Mouse (Mus musculus) embryonic facial prominence, embryonic 10.5 days (tissue): ENCODE results near the gene Trim80. TPM values are rescaled to one million over a fixed set of nuclear protein-coding genes. Genes with fewer than 3 reads are reported as not detected.
A peak's percentile ranks its signal among the peaks of the same experiment; 100 is the strongest.

Experiments used
- DNase-seq: peaks from one replicate; pipeline ENCODE4 v3.0.0-alpha.2; 2017; ENCODE audit warnings: low spot score
- H3K27ac ChIP-seq: fragments of 300-500 bp; sonication (generic); replicated peaks from 2 replicates; pipeline ENCODE4 v1.5.1; 2016; ENCODE audit warnings: mild to moderate bottlenecking
- H3K27me3 ChIP-seq: fragments of 300-500 bp; sonication (generic); replicated peaks from 2 replicates; pipeline ENCODE4 v1.6.1; 2016; ENCODE audit warnings: low read depth, mild to moderate bottlenecking; ENCODE audit not compliant: poor library complexity, severe bottlenecking
- H3K36me3 ChIP-seq: fragments of 300-500 bp; sonication (generic); replicated peaks from 2 replicates; pipeline ENCODE4 v1.6.1; 2016; ENCODE audit warnings: mild to moderate bottlenecking, moderate library complexity
- H3K4me1 ChIP-seq: fragments of 300-500 bp; sonication (generic); 2 replicates; pipeline ENCODE4 v1.6.1; 2016
- H3K4me3 ChIP-seq: fragments of 300-500 bp; sonication (generic); 2 replicates; pipeline ENCODE4 v1.5.1; 2016; ENCODE audit warnings: mild to moderate bottlenecking, moderate library complexity
- H3K9me3 ChIP-seq: fragments of 300-500 bp; sonication (generic); 2 replicates; pipeline ENCODE4 v1.6.1; 2016; ENCODE audit warnings: mild to moderate bottlenecking
- WGBS: fragments of 180-500 bp; shearing (Covaris S2); methylation state at CpG from one replicate; pipeline ENCODE4 v1.1.7; 2016; 5-methylcytosine and 5-hydroxymethylcytosine counted together
- polyA plus RNA-seq: library from polyadenylated mRNA; unstranded; fragments of >200 nt; fragmentation: Nextera tagmentation; extraction: Ambion mirVana; gene quantifications from 2 replicates; pipeline ENCODE4 v1.2.1, GENCODE M21; 2016

Gene Trim80
- polyA plus RNA-seq, 1 experiment from 2014 or later: 0.15 TPM

DNA sequence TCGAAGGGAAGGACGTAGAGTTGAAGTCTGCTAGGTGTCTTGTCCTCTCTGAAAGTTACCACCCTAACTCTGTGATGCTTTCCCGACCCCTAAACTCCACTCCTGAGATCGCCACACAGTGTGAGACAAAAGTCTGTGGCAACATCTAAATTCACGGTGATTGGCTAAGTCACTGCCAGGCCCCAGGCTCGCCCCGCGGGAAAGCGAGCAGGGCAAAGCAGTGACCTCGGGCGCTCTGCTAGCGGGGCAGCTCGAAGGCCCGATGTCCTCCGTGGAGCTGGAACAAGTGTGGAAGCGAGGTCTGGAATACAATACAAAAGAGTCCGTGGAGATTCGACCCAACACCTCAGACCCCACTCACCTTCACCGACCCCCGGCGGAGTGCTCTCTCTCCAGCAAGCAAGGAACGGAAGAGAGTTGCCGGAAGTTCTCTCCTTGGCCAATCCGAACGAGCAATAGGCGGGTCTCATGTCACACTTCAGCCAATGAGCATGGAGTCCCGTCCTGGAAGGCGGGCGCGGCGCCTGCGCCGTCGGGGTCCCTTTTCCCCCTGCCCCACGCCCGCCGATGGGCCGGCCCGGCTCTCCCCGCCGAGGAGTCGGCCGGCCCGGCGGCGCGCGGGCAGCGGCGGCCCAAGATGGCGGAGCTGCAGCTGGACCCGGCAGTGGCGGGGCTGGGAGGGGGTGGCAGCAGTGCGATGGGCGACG lies 20.7 kb upstream of the Trim80 start, which contains the start of the genes Atp5h and Kctd2:
TSS of gene Atp5h (minus strand) at position 432 of the 707 bp plus-strand sequence.
TSS of gene Kctd2 (plus strand) at position 598 of the 707 bp plus-strand sequence.
- peak within 1 kb of the TSS; percentile 97 for H3K4me3 ChIP-seq
- peak within 1 kb of the TSS; percentile 97 for H3K27ac ChIP-seq
- peak; percentile 98 for DNase-seq
- under 1% methylated on average over 56 of the region's 56 CpGs for WGBS
- H3K9me3 ChIP-seq: no peaks in the 10 kb centered on the region
- no peaks in the 10 kb centered on the region for H3K27me3 ChIP-seq
- peaks cover 38% of the 10 kb centered on the region for H3K4me1 ChIP-seq
- H3K36me3 ChIP-seq: peaks cover 53% of the 10 kb centered on the region

DNA sequence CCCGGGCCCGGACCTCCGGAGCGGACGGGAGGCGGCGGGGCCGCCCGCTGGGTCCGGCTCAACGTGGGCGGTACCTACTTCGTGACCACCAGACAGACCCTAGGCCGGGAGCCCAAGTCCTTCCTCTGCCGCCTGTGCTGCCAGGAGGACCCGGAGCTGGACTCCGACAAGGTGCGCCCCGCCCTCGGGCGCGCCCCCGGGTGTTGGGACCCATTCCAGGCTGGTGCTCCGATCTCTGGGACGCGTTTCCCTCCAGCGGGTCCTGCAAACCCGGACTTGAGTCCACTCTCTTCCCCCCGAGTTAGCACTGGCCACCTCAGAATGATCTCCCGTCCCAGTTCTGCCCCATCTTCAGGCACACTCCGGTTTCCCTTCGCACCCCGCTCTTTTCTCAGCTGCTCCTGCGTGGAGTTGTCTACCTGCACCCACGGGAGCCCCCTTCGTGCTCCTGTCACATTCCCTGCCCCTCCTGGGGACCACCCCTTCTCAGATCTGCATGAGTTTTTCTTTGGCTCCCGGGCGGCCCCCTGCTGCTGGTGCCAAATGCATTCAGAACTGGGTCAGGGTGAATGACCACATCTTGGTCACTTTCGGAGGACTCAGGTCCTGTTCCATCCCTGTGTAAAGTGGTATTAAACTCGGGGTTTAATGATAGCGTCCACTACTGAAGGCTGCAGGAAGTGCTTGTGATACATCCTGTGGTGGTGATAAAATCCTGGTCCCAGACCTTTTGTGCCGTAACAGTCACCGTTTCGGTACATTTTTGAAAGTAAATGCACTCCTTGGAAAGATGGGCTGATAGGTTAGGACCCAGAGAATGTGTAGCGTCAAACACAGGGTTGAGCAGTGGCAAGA lies 19.8 kb upstream of the Trim80 start:
- H3K27me3 ChIP-seq: no peaks in the 10 kb centered on the region
- 3% methylated on average over 45 of the region's 45 CpGs for WGBS
- peak overlapping the region; percentile 97 for H3K27ac ChIP-seq
- no peaks in the 10 kb centered on the region for H3K9me3 ChIP-seq
- peaks cover 53% of the 10 kb centered on the region for H3K36me3 ChIP-seq
- DNase-seq: peak; percentile 70
- H3K4me3 ChIP-seq: peak overlapping the region; percentile 97
- peaks cover 38% of the 10 kb centered on the region for H3K4me1 ChIP-seq

DNA sequence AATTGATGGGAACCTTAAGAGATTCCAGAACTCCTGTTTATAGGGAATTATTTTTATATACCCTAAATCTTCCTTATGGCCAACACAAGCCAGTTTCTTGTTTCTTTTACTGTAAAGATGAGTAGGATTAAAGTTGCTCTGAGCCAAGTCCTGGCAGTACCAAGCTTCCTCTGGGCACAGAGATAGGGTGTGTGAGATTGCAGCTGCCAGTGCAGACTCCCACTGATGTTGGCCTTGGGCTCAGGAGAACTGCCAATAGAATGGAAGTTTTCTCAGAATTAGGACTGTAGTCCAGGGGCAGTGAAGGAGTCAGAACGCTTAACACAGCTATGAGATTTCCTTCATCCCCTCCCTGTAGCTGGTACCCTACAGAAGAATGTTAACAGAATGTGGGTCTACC lies 19.0 kb upstream of the Trim80 start:
- WGBS: 66% methylated on average over 1 of the region's 1 CpGs
- H3K27ac ChIP-seq: peak overlapping the region; percentile 25; the same call in 1 of the 2 replicates
- H3K4me3 ChIP-seq: peak overlapping the region; percentile 97
- H3K27me3 ChIP-seq: no peaks in the 10 kb centered on the region
- H3K4me1 ChIP-seq: peaks cover 38% of the 10 kb centered on the region
- DNase-seq: no peak
- no peaks in the 10 kb centered on the region for H3K9me3 ChIP-seq
- H3K36me3 ChIP-seq: peaks cover 53% of the 10 kb centered on the region

DNA sequence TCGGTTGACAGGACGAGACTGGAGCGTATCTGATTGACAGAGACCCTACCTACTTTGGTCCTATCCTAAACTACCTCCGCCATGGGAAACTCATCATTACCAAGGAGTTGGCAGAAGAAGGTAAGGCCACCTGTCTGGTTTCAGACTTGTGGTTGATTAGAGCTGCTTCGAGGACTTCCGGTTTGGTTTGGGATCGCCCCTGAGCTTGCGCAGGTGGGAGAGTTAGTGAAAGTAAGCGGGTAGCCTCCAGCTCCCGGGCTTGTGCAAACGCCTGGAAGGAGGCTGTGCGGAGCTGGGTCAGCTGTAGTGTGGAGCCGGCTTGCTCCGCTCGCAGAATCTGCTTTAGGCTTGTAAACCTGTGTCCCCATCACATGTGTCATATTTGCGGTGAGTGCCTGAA lies 18.4 kb upstream of the Trim80 start:
- H3K9me3 ChIP-seq: no peaks in the 10 kb centered on the region
- H3K27ac ChIP-seq: no peak overlapping the region
- peak overlapping the region; percentile 97; the same call in 1 of the 2 replicates for H3K4me3 ChIP-seq
- H3K27me3 ChIP-seq: no peaks in the 10 kb centered on the region
- H3K36me3 ChIP-seq: peaks cover 53% of the 10 kb centered on the region
- no peak for DNase-seq
- H3K4me1 ChIP-seq: peaks cover 38% of the 10 kb centered on the region
- WGBS: 91% methylated on average over 16 of the region's 16 CpGs

DNA sequence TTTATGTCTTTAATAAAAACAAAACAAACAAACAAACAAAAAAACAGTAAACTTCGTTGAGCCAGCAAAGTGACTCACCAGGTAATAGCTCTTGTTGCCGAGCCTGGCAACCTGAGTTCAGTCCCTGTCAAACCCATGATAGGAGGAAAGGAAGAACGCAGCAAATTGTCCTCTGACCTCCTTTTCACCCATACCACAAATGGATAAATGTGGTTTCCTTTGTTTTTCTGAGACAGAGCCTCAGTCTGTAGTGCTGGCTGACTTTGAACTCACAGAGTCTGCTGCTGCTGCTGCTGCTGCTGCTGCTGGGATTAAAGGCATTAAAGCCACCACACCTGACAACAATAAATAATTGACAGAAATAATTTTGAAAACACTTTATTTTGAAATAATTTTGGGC lies 17.3 kb upstream of the Trim80 start:
- peaks cover 49% of the 10 kb centered on the region for H3K36me3 ChIP-seq
- 86% methylated on average over 3 of the region's 3 CpGs for WGBS

DNA sequence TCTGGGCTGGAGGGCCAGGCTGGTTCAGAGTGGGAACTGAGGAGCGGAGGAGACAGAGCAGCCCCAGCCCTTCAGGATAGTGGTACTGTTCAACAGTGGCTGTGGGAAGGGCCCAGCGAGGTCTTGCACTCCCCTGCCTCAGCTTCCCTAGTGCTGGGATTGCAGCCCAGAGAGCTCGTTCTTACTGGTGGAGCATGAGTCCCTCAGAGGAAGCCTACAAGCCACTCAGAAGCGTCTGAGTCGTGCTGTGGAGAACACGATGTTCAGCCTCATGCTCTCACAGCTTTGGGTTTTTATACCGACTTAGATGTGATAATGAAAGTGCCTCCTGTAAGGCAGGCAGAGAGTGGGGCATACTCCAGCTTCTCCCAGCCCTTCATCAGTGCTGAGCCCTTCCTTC lies 15.7 kb upstream of the Trim80 start:
- Histone ChIP-seq H3K4me3 (no peak overlapping the region), H3K4me1 (peaks cover 37% of the 10 kb centered on the region), H3K9me3 (no peaks in the 10 kb centered on the region), H3K27ac (no peak overlapping the region), H3K27me3 (no peaks in the 10 kb centered on the region), H3K36me3 (peaks cover 61% of the 10 kb centered on the region)
- DNase-seq: no peak
- 85% methylated on average over 7 of the region's 7 CpGs for WGBS

More for the DNA sequence above, 17.3 kb upstream of the Trim80 start:
- Histone ChIP-seq H3K4me1 (peaks cover 41% of the 10 kb centered on the region), H3K27ac (no peak overlapping the region), H3K4me3 (no peak overlapping the region), H3K27me3 (no peaks in the 10 kb centered on the region), H3K9me3 (no peaks in the 10 kb centered on the region)
- no peak for DNase-seq

DNA sequence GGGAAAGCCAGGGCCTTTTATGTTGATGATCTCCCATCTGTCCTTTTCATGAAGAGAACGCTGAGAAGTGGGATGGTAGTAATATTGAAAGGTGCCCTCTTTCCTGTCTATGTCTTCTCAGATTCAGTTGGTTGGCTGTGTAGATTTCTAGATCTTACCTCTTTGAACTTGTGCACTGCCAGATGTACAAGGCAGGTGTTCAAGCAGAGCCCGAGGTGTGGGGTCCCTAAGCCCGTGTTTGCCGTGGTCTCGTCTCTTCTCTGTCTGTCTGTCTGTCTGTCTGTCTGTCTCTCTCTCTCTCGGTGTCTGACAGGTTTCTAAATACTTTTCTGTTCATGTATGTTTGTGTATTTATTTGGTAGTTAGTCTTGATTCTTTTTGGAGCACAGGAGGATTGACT lies 14.7 kb upstream of the Trim80 start:
- peaks cover 35% of the 10 kb centered on the region for H3K4me1 ChIP-seq
- no peaks in the 10 kb centered on the region for H3K27me3 ChIP-seq
- peaks cover 71% of the 10 kb centered on the region for H3K36me3 ChIP-seq
- no peak overlapping the region for H3K4me3 ChIP-seq
- 92% methylated on average over 6 of the region's 6 CpGs for WGBS
- no peaks in the 10 kb centered on the region for H3K9me3 ChIP-seq
- DNase-seq: no peak
- no peak overlapping the region for H3K27ac ChIP-seq

DNA sequence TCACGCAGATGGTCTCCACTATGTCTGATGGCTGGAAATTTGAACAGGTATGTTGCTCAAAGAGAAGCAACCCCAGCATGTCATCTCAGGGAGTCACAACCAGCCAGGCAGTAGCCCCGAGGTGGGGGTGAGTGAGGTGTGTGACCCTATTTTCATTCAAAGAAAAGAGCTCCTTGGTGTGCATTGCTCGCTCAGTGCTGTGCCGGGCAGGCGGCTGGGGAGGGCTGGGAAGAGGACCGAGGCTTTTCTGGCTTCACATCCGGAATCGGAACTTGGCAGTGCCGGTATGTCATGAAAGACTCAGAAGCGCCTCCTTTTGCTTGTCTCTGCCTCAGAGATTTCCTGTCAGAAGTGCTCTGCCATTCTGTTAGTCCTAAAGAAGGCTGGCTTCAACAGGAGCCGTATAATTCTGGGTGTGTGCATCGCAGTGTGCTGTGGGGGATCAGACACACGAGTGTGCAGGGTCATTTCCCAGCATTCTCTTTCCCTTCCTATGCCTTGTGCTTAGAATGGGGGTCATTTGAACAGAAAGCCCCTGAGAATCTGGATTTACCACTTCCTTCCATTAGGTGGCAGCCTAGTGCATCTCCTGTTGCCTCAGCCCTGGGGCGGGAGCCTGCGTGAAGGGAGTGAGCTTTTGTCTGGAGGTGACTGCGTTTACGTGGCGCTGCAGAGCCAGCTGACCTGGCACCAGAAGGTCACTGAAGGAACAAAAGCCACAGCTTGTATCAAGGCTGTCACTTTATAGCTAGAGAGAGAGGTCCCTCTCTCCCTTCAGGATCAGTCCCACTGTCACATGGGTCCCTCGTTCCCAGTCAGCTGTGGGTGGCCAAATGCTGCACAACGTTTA lies 12.6 kb upstream of the Trim80 start:
- Histone ChIP-seq H3K4me1 (peaks cover 20% of the 10 kb centered on the region), H3K9me3 (no peaks in the 10 kb centered on the region), H3K4me3 (peak overlapping the region; percentile 27; the same call in 1 of the 2 replicates), H3K27me3 (no peaks in the 10 kb centered on the region), H3K36me3 (peaks cover 83% of the 10 kb centered on the region), H3K27ac (peak overlapping the region; percentile 81)
- WGBS: 31% methylated on average over 20 of the region's 20 CpGs
- peak; percentile 85 for DNase-seq

DNA sequence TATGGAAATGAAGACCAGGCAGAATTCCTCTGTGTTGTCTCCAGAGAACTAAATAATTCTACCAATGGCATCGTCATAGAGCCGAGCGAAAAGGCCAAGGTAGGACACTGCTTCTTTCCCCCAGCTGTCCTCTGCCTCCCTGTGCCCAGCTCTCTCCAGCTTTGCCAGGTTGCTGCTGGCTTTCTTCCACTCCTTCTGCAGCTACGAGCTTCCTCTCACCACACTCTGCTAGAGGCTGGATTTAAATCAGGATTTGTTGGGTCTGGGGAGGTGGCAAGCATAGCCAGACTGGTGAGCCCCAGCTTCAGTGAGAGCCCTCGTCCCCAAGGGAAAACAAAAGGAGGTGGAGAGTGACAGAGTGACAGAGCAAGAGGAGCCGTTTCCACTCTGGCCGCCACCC lies 11.0 kb upstream of the Trim80 start:
- Histone ChIP-seq H3K27ac (no peak overlapping the region), H3K4me3 (no peak overlapping the region), H3K27me3 (no peaks in the 10 kb centered on the region), H3K4me1 (peaks cover 18% of the 10 kb centered on the region), H3K9me3 (no peaks in the 10 kb centered on the region), H3K36me3 (peaks cover 85% of the 10 kb centered on the region)
- DNase-seq: no peak
- WGBS: 86% methylated on average over 7 of the region's 7 CpGs

DNA sequence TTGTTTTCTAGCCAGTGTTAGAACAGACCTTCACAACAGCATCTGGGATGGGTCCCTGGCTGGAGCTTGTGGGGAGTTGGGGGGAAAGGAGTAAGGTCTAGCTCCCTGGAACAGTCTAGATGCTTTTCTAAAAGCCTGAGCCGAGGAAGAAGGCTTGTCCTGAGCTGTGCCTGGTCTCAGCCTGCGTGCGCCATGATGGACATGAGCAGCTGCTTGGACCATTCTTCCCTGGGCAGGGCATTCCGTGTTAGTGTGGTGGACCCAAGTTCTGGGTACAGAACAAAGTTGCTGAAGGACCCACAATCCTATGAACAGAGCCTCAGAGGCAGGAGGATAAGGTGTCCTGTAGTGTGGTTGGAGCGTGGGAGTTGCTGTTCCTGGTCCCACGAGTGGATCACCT lies 9.8 kb upstream of the Trim80 start:
- Histone ChIP-seq H3K4me3 (no peak overlapping the region), H3K27me3 (no peaks in the 10 kb centered on the region), H3K36me3 (peaks cover 73% of the 10 kb centered on the region), H3K4me1 (peaks cover 29% of the 10 kb centered on the region), H3K27ac (no peak overlapping the region), H3K9me3 (no peaks in the 10 kb centered on the region)
- DNase-seq: no peak
- 93% methylated on average over 6 of the region's 6 CpGs for WGBS

DNA sequence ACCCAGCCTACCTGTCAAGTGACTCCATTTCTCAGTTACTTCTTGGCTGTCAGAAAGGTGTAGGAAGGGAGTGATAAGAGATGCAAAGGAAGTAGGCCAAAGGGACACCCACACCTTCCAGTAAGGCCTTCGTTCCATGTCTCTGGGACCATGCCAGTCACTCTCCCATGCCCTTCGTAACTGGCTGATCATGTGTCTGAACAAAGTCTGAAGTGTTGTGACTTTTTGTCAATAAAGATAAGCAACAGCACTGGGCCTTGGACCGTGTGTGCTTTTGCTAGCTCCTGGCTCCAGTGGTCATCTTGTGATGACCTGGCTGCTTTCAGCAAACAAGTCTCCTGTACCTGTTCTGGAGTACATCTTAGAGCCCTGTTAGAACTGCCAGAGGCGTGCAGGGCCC lies 7.5 kb upstream of the Trim80 start:
- 0 out of 2 replicates have a peak, but pooled peaks cover 8% of the 10 kb centered on the region for H3K27me3 ChIP-seq
- H3K36me3 ChIP-seq: peaks cover 51% of the 10 kb centered on the region
- 81% methylated on average over 4 of the region's 4 CpGs for WGBS
- no peak overlapping the region for H3K27ac ChIP-seq
- DNase-seq: no peak
- no peaks in the 10 kb centered on the region for H3K9me3 ChIP-seq
- H3K4me1 ChIP-seq: peaks cover 35% of the 10 kb centered on the region
- no peak overlapping the region for H3K4me3 ChIP-seq

DNA sequence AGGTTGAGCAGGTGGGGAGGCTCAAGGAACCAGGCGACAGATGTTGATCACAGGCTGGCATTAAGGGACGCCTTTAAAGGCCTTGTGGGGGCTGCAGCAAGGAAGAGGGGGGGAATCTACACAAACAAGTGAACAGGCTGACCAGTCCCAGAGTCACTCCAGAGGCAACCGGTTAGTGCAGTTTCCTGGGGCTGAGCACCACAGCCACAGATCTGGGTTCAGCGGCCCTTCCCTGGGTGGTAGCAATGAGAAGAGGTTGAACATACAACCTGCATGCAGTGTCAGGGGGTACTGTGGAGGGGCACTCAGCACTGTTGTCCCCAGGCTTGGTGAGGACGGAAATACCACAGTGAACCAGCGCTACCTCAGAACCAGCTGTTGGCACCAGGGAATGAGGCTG lies 7.0 kb upstream of the Trim80 start:
- Histone ChIP-seq H3K36me3 (peaks cover 51% of the 10 kb centered on the region), H3K27ac (no peak overlapping the region), H3K4me1 (peaks cover 29% of the 10 kb centered on the region), H3K27me3 (0 out of 2 replicates have a peak, but pooled peaks cover 8% of the 10 kb centered on the region), H3K4me3 (no peak overlapping the region), H3K9me3 (no peaks in the 10 kb centered on the region)
- no peak for DNase-seq
- WGBS: 82% methylated on average over 6 of the region's 6 CpGs
